Mouse (Mus musculus): ENCODE measurements around the gene Hspd1. TPM values are rescaled to one million over a fixed set of nuclear protein-coding genes. Genes with fewer than 3 reads are reported as not detected.
"Not testable (repeated sequence)": the region's sequence is repeated elsewhere in the genome, so short reads cannot be mapped to it uniquely, and the experiment has no call there.

The Hspd1 gene
- polyA plus RNA-seq, 1 experiment from 2014 or later = 410 TPM

GRCm38 (mm10) chr1:55076849-55077516 lies 11.1 kb downstream of the Hspd1 start:
- Histone ChIP-seq H3K4me2 (ENCODE audit: low read depth, low read length) (no peak overlapping the region), H3K4me3 (replicated peaks; ENCODE audit: low read length) (no peak overlapping the region), H3K9me3 (replicated peaks; ENCODE audit: control insufficient read depth, low read length) (no peaks in the 10 kb centered on the region), H3K9ac (ENCODE audit: low read length) (no peak overlapping the region), H3K36me3 (ENCODE audit: control insufficient read depth, insufficient read depth, low read length) (peaks cover 18% of the 10 kb centered on the region), H3K4me1 (ENCODE audit: control insufficient read depth, insufficient read depth, low read length) (no peaks in the 10 kb centered on the region), H3K27ac (ENCODE audit: low read length) (no peak overlapping the region), H3K27me3 (ENCODE audit: control insufficient read depth, insufficient read depth, low read length) (no peaks in the 10 kb centered on the region)
- WGBS = 87% methylated on average over 2 of the region's 2 CpGs
- ATAC-seq (ENCODE audit: insufficient read depth, low FRiP score) = no peak

- Histone ChIP-seq H3K27ac (ENCODE audit: low read length) (no peak overlapping the region), H3K9ac (ENCODE audit: low read length) (no peak overlapping the region), H3K9me3 (replicated peaks; ENCODE audit: control insufficient read depth, low read length) (no peaks in the 10 kb centered on the region), H3K4me1 (ENCODE audit: control insufficient read depth, insufficient read depth, low read length) (no peaks in the 10 kb centered on the region), H3K4me2 (ENCODE audit: low read depth, low read length) (no peak overlapping the region), H3K4me3 (replicated peaks; ENCODE audit: low read length) (no peak overlapping the region), H3K27me3 (ENCODE audit: control insufficient read depth, insufficient read depth, low read length) (no peaks in the 10 kb centered on the region), H3K36me3 (ENCODE audit: control insufficient read depth, insufficient read depth, low read length) (peaks cover 15% of the 10 kb centered on the region)
- ATAC-seq (ENCODE audit: insufficient read depth, low FRiP score) = no peak
These were observed 11.7 kb downstream of the Hspd1 start for GRCm38 (mm10) chr1:55076395-55076743.

GRCm38 (mm10) chr1:55075652-55076394 lies 12.2 kb downstream of the Hspd1 start:
- Histone ChIP-seq H3K9ac (ENCODE audit: low read length) (no peak overlapping the region), H3K36me3 (ENCODE audit: control insufficient read depth, insufficient read depth, low read length) (peaks cover 12% of the 10 kb centered on the region), H3K4me1 (ENCODE audit: control insufficient read depth, insufficient read depth, low read length) (no peaks in the 10 kb centered on the region), H3K4me3 (replicated peaks; ENCODE audit: low read length) (no peak overlapping the region), H3K27ac (ENCODE audit: low read length) (no peak overlapping the region), H3K4me2 (ENCODE audit: low read depth, low read length) (no peak overlapping the region), H3K9me3 (replicated peaks; ENCODE audit: control insufficient read depth, low read length) (no peaks in the 10 kb centered on the region), H3K27me3 (ENCODE audit: control insufficient read depth, insufficient read depth, low read length) (no peaks in the 10 kb centered on the region)
- WGBS = 61% methylated on average over 5 of the region's 5 CpGs
- ATAC-seq (ENCODE audit: insufficient read depth, low FRiP score) = no peak

DNA sequence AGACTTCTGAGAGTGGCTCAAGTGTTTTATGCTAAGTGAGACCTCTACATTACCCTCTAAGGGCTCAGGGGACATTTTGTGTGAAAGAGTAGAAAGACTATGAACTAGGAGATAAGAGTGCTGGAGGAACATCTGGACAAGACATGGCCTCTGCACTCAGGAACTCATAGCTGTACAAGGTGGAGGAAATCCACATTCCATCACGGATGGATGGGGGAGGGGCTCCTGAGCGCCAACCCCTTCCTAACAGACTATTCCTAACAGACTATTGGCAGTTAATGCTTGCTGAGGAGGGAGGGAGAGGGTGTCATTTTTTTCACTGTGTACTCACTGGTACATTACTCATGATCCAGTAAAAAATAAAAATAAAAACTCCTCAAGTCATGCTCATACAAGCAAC lies 13.3 kb downstream of the Hspd1 start:
- no peak for ATAC-seq (ENCODE audit: insufficient read depth, low FRiP score)
- WGBS = 30% methylated on average over 2 of the region's 2 CpGs
- no peak overlapping the region for H3K9ac ChIP-seq (ENCODE audit: low read length)
- H3K27me3 ChIP-seq (ENCODE audit: control insufficient read depth, insufficient read depth, low read length) = no peaks in the 10 kb centered on the region
- H3K36me3 ChIP-seq (ENCODE audit: control insufficient read depth, insufficient read depth, low read length) = peaks cover 9% of the 10 kb centered on the region
- no peak overlapping the region for H3K4me2 ChIP-seq (ENCODE audit: low read depth, low read length)
- no peak overlapping the region for H3K4me3 ChIP-seq (replicated peaks; ENCODE audit: low read length)
- H3K9me3 ChIP-seq (replicated peaks; ENCODE audit: control insufficient read depth, low read length) = no peaks in the 10 kb centered on the region
- H3K4me1 ChIP-seq (ENCODE audit: control insufficient read depth, insufficient read depth, low read length) = no peaks in the 10 kb centered on the region
- no peak overlapping the region for H3K27ac ChIP-seq (ENCODE audit: low read length)

DNA sequence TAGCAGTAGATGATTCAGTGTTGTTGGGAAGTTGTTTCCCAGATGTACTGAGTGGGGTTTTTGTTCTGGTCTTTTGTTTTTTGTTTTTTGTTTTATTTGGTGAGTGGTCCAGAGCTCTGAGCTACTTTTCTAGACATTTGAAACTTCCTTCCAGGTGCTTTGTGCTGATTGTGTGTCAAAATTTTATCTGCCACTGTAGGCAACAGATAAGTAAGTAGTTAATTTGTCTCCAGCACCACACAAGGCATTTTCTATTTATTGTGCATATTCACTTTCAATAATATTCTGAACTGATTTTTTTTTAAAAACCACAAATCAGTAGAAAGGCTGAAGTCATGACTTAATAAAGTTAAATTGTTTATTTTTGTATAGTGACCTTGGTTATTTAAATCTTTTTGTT lies 15.7 kb downstream of the Hspd1 start:
- not testable (repeated sequence) for ATAC-seq (ENCODE audit: insufficient read depth, low FRiP score)

DNA sequence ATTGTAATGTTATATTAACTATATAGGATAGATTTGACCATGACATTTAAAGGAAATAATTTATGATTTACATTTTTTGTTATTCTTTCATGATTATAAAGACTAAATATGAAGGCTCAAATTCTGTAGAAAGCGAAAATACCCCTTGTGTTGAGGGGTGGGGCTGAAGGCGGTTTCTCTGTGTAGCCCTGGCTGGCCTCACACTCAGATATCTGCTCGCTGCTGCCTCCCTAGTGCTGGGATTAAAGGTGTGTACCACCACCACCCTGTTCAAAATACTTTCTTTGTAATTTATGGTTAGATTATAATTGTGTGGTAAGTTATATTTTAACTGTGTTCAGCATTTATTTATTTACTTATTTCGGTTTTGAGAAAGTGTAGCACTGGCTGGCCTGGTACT lies 26.3 kb downstream of the Hspd1 start:
- H3K9ac ChIP-seq (ENCODE audit: low read length) = no peak overlapping the region
- WGBS = 90% methylated on average over 4 of the region's 4 CpGs
- no peaks in the 10 kb centered on the region for H3K9me3 ChIP-seq (replicated peaks; ENCODE audit: control insufficient read depth, low read length)
- ATAC-seq (ENCODE audit: insufficient read depth, low FRiP score) = no peak
- H3K27ac ChIP-seq (ENCODE audit: low read length) = no peak overlapping the region
- no peak overlapping the region for H3K4me2 ChIP-seq (ENCODE audit: low read depth, low read length)
- H3K4me3 ChIP-seq (replicated peaks; ENCODE audit: low read length) = no peak overlapping the region
- no peaks in the 10 kb centered on the region for H3K4me1 ChIP-seq (ENCODE audit: control insufficient read depth, insufficient read depth, low read length)
- H3K27me3 ChIP-seq (ENCODE audit: control insufficient read depth, insufficient read depth, low read length) = no peaks in the 10 kb centered on the region
- peaks cover 8% of the 10 kb centered on the region; the same call in 1 of the 2 replicates for H3K36me3 ChIP-seq (ENCODE audit: control insufficient read depth, insufficient read depth, low read length)

More for the DNA sequence above, 15.7 kb downstream of the Hspd1 start:
- H3K4me3 ChIP-seq (replicated peaks; ENCODE audit: low read length); H3K9ac ChIP-seq (ENCODE audit: low read length); H3K27ac ChIP-seq (ENCODE audit: low read length); H3K9me3 ChIP-seq (replicated peaks; ENCODE audit: control insufficient read depth, low read length); H3K4me1 ChIP-seq (ENCODE audit: control insufficient read depth, insufficient read depth, low read length); H3K27me3 ChIP-seq (ENCODE audit: control insufficient read depth, insufficient read depth, low read length); H3K36me3 ChIP-seq (ENCODE audit: control insufficient read depth, insufficient read depth, low read length); H3K4me2 ChIP-seq (ENCODE audit: low read depth, low read length): not testable (repeated sequence)

GRCm38 (mm10) chr1:55061099-55061498 lies 26.9 kb downstream of the Hspd1 start:
- 85% methylated on average over 5 of the region's 5 CpGs for WGBS
- ATAC-seq (ENCODE audit: insufficient read depth, low FRiP score) = no peak
- no peaks in the 10 kb centered on the region for H3K9me3 ChIP-seq (replicated peaks; ENCODE audit: control insufficient read depth, low read length)

DNA sequence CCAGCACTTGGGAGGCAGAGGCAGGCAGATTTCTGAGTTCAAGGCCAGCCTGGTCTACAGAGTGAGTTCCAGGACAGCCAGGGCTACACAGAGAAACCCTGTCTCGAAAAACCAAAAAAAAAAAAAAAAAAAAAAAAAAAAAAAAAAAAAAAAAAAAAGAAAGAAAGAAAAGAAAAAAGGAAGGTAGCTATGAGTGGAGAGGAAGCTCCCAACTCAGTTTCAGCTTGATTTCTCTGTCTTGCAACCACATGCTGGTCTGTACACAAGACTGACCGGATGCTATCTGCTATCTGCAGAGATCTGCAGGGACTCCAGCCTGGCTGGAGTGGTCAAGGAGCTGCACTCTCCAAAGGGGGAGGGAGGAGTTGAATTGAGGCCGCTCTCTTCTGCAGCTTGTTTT lies 29.7 kb downstream of the Hspd1 start:
- WGBS = 90% methylated on average over 2 of the region's 3 CpGs
- not testable (repeated sequence) for ATAC-seq (ENCODE audit: insufficient read depth, low FRiP score)

More at GRCm38 (mm10) chr1:55061099-55061498, 26.9 kb downstream of the Hspd1 start:
- no peak overlapping the region for H3K9ac ChIP-seq (ENCODE audit: low read length)
- peaks cover 8% of the 10 kb centered on the region; the same call in 1 of the 2 replicates for H3K36me3 ChIP-seq (ENCODE audit: control insufficient read depth, insufficient read depth, low read length)
- no peaks in the 10 kb centered on the region for H3K27me3 ChIP-seq (ENCODE audit: control insufficient read depth, insufficient read depth, low read length)
- no peak overlapping the region for H3K4me3 ChIP-seq (replicated peaks; ENCODE audit: low read length)
- H3K4me2 ChIP-seq (ENCODE audit: low read depth, low read length) = no peak overlapping the region
- H3K27ac ChIP-seq (ENCODE audit: low read length) = no peak overlapping the region
- H3K4me1 ChIP-seq (ENCODE audit: control insufficient read depth, insufficient read depth, low read length) = no peaks in the 10 kb centered on the region

DNA sequence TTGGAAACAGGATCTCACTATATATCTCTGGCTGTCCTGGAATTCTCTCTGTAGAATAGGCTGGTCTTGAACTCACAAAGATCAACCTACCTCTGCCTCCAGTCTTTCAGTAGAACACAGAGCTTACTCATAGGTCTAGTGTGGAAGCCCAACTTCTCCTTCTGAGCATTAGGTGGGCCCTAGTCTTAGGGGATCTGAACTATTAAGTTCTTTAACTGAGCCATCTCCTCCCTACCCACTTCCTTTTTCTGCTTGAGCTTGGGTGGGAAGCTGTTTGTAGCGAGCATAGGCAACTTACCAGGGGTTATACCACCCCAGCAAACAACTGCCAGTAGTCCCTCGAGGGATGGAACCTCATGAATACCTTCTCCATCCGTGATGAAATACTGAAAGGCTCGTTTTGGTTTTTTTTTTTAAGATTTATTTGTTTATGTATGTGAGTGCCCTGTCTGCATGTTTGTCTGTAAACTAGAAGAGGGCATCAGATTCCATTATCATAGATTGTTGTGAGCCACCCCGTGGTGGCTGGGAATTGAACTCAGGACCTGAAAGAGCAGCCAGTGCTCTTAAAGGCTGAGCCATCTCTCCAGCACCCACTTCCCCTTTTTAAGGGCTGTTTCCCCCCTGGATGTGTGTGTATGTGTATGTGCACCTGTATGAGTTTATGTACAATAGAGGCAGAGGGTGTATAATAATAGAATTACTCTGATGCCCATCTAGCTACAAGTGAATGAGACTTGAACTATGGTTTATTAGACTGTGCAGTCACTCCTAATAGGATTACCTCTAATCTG lies 32.5 kb downstream of the Hspd1 start:
- H3K27ac ChIP-seq (ENCODE audit: low read length) = no peak overlapping the region
- H3K9me3 ChIP-seq (replicated peaks; ENCODE audit: control insufficient read depth, low read length) = no peaks in the 10 kb centered on the region
- no peaks in the 10 kb centered on the region for H3K27me3 ChIP-seq (ENCODE audit: control insufficient read depth, insufficient read depth, low read length)
- no peak overlapping the region for H3K4me2 ChIP-seq (ENCODE audit: low read depth, low read length)
- 82% methylated on average over 5 of the region's 5 CpGs for WGBS
- no peak for ATAC-seq (ENCODE audit: insufficient read depth, low FRiP score)
- peaks cover 10% of the 10 kb centered on the region for H3K4me1 ChIP-seq (ENCODE audit: control insufficient read depth, insufficient read depth, low read length)
- no peak overlapping the region for H3K9ac ChIP-seq (ENCODE audit: low read length)
- no peaks in the 10 kb centered on the region for H3K36me3 ChIP-seq (ENCODE audit: control insufficient read depth, insufficient read depth, low read length)
- H3K4me3 ChIP-seq (replicated peaks; ENCODE audit: low read length) = no peak overlapping the region

More for the DNA sequence above, 29.7 kb downstream of the Hspd1 start:
- not testable (repeated sequence) for H3K4me1 ChIP-seq (ENCODE audit: control insufficient read depth, insufficient read depth, low read length); H3K36me3 ChIP-seq (ENCODE audit: control insufficient read depth, insufficient read depth, low read length); H3K4me3 ChIP-seq (replicated peaks; ENCODE audit: low read length); H3K27ac ChIP-seq (ENCODE audit: low read length); H3K9ac ChIP-seq (ENCODE audit: low read length); H3K9me3 ChIP-seq (replicated peaks; ENCODE audit: control insufficient read depth, low read length); H3K4me2 ChIP-seq (ENCODE audit: low read depth, low read length); H3K27me3 ChIP-seq (ENCODE audit: control insufficient read depth, insufficient read depth, low read length)

All from stomach, embryonic 16.5 days (tissue).